Mouse (Mus musculus) kidney, adult 2 months (tissue): ENCODE results near the gene Pfas.

Experiments used
- CTCF ChIP-seq: fragments of 200-500 bp; conservative IDR thresholded peaks from 2 replicates; pipeline ENCODE4 v1.5.1; 2011; ENCODE audit warnings: low read depth, mild to moderate bottlenecking, control low read depth, low read length, moderate library complexity, mixed read lengths; ENCODE audit not compliant: insufficient read depth, insufficient read length
- POLR2A ChIP-seq: fragments of 200-500 bp; IDR thresholded peaks from one replicate; pipeline ENCODE4 v1.6.1; 2011; ENCODE audit warnings: low read depth, low read length, control low read depth

DNA sequence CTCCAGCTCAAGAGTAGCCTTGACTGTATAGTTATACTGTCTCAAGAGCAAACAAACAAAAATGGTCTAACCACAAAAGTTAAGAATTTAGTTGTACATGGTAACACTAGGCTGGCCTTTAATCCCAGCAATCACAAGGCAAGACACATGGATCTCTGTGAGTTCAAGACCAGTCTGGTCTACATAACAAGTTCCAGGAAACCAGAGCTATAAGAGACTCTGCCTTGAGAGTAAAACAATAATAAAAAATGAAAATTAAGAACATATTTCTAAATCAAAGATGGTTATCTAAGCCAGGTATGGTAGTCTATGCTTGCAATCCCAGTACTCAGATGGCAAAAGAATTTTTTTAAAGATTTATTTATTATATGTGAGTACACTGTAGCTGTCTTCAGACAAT is 43.2 kb downstream of the Pfas start:
- TF ChIP-seq POLR2A (no peak), CTCF (no peak)
